Mouse (Mus musculus): ENCODE measurements around the gene Ubr7. TPM values are rescaled to one million over a fixed set of nuclear protein-coding genes. Genes with fewer than 3 reads are reported as not detected.

The Ubr7 gene
- 28.1 TPM for polyA plus RNA-seq (2017; shearing (Covaris generic))

GRCm38 (mm10) chr12:102757689-102758402 lies at the start of gene Ubr7, which contains the start of the genes Gm28051 and Gon7:
Ubr7 (plus strand) TSS chr12:102757967.
Gm28051 (minus strand) TSS chr12:102757765.
Gon7 (minus strand) TSS chr12:102757803.

DNA sequence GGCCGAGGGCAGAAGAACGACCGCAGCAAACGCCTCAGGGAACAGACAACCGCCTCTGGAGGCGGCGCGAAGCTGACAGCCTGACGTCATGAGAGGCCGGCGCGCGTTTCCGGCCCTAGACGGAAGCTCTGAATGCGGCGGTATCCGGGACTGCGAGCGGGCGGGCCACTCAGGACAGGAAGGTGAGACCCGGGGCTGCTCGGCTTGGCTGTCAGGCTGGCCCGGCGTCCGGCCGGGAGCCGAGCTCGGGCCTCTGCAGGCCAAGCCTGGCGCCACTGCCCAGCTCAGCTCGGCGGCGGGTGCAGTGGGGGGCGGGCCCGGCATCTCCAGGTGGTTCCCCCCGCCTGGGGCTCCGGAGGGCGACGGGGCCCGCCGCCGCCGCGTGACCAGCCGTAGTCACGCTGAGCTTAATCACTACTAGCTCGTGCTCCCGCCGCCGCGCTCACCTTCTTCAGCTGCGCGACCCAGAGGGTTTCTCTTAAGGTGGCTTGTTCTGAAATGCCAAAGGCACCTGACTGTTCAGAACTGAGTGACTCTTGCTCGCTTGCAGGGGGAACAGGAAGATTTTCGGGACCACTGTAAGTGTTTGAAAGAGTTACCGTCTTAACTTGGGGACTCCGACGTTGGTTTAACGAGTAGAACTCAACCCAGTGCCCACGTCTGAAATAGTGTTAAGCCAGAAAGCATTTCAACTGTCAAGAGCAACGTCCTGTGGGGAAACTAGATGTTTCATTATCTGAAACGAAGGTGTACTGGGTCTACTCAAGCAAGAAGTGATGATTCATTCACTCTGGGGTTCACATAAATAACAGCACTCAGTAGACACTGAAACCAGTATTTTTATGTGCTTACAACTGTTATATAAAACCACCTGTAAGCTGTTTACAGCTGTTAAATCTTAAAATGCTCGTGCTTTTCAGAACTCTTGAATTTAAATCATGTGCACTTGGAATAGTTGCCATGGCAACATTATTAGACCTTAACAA lies 13.9 kb upstream of the Ubr7 start, which contains the start of the genes Moap1 and Tmem251:
Gene Moap1, minus strand, starts transcription at position 73 of the 986 bp plus-strand sequence.
Gene Tmem251, plus strand, starts transcription at position 174 of the 986 bp plus-strand sequence.

GRCm38 (mm10) chr12:102758403-102758756 lies 613 bp downstream of the Ubr7 start, which contains the start of gene Gm20604:
Gm20604 (minus strand) TSS chr12:102758672.

Other genes starting within 250 kb of the Ubr7 start
- gene Chga, start 203.0 kb upstream of the Ubr7 start, polyA plus RNA-seq (2017; shearing (Covaris generic)) = not detected
- 42.5 TPM for gene Itpk1, start 53.0 kb upstream of the Ubr7 start, polyA plus RNA-seq (2017; shearing (Covaris generic))
- gene Moap1, start 14.3 kb upstream of the Ubr7 start, polyA plus RNA-seq (2017; shearing (Covaris generic)) = 7.3 TPM
- 20.1 TPM for gene Tmem251, start 14.2 kb upstream of the Ubr7 start, polyA plus RNA-seq (2017; shearing (Covaris generic))
- gene Gm28051, start 202 bp upstream of the Ubr7 start, polyA plus RNA-seq (2017; shearing (Covaris generic)) = not detected
- gene Gon7, start 164 bp upstream of the Ubr7 start, polyA plus RNA-seq (2017; shearing (Covaris generic)) = 22.6 TPM
- gene Gm20604, start 705 bp downstream of the Ubr7 start, polyA plus RNA-seq (2017; shearing (Covaris generic)) = 6.1 TPM
- gene Btbd7, start 120.5 kb downstream of the Ubr7 start, polyA plus RNA-seq (2017; shearing (Covaris generic)) = 39.6 TPM
- gene Cox8c, start 141.3 kb downstream of the Ubr7 start, polyA plus RNA-seq (2017; shearing (Covaris generic)) = not detected
- not detected for gene Unc79, start 190.9 kb downstream of the Ubr7 start, polyA plus RNA-seq (2017; shearing (Covaris generic))

Data from naive thymus-derived CD4-positive, alpha-beta T cell, adult 5 months (primary cell).